25 mouse cellular contexts compared by ENCODE assay signal in the genomic region with DNA sequence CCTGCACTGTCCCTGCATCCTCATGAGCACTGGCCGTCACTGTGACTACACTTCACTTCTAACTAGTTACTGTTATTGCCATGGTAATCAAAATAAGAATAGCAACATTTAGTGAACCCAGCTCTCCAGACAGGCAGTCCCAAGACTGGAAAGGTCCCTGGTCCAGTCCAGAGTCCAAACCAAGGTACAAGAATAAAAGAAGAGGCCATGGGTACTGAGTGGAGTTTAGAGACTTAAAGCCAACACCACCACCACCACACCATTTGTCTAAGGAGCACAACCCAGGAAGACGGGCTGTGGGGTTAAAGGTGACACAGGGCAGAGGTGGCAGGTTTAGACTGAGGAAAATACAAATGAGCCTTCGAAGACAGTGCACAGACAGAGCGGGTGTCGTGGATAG. TPM values are rescaled to one million over a fixed set of nuclear protein-coding genes. Genes with fewer than 3 reads are reported as not detected.
DNase-seq lines count a peak whose midpoint lies in the region; ATAC-seq lines count a peak whose summit lies in the region.
"Had no signal": no experiment of that assay in that cellular context is flagged by ENCODE, and none has a peak within 500 bp of the region (broad histone marks: within the 10 kb centered on the region; RNA-seq: fewer than 3 reads in every experiment).

No protein-coding gene starts in this region.

- DNase-seq in kidney, adult 11 months = peak; percentile 57
- peak; percentile 53 to 63 for DNase-seq in kidney, adult 8-10 months
- DNase-seq in kidney, postnatal 25 days = peak; percentile 20 to 65
- peak; percentile 59 to 61 for DNase-seq in kidney, postnatal 36 days
- DNase-seq in MN1 (ENCODE audit: low spot score) = no peak
- DNase-seq: adrenal gland, adult 8-10 months; adrenal gland, postnatal 25 days; cerebellum, adult 11-12 months; cerebellum, adult 8-10 months; cerebellum, postnatal 10 days; cerebellum, postnatal 36 days; embryo, embryonic 11 days; heart, adult 11 months had no signal

- H3K4me3 ChIP-seq in kidney, embryonic 16.5 days (ENCODE audit: low read length) = no peak overlapping the region
- H3K4me3 ChIP-seq in kidney, embryonic 15.5 days (replicated peaks) = no peak overlapping the region
- H3K4me3 ChIP-seq: embryonic facial prominence, embryonic 10.5 days; embryonic facial prominence, embryonic 13.5 days; erythroblast, embryonic 14.5 days; forebrain, embryonic 12.5 days; forebrain, embryonic 15.5 days; hindbrain, embryonic 13.5 days had no signal

- peaks cover 43% of the 10 kb centered on the region for H3K36me3 ChIP-seq in kidney, embryonic 16.5 days (ENCODE audit: insufficient read depth, low read length)
- H3K36me3 ChIP-seq in kidney, embryonic 15.5 days = peaks cover 74% of the 10 kb centered on the region

- H3K27me3 ChIP-seq in kidney, embryonic 16.5 days (ENCODE audit: insufficient read depth, low read length) = no peaks in the 10 kb centered on the region
- H3K27me3 ChIP-seq in kidney, embryonic 15.5 days = no peaks in the 10 kb centered on the region
- H3K27me3 ChIP-seq: embryonic facial prominence, embryonic 13.5 days; forebrain, embryonic 12.5 days; forebrain, embryonic 15.5 days; hindbrain, embryonic 13.5 days had no signal

- no peak overlapping the region for H3K4me2 ChIP-seq in kidney, embryonic 16.5 days (replicated peaks; ENCODE audit: low read depth, low read length)
- no peak overlapping the region for H3K4me2 ChIP-seq in kidney, embryonic 15.5 days
- H3K4me2 ChIP-seq: embryonic facial prominence, embryonic 13.5 days; forebrain, embryonic 12.5 days; forebrain, embryonic 15.5 days; heart, embryonic 11.5 days; hindbrain, embryonic 13.5 days had no signal

- no peaks in the 10 kb centered on the region for H3K9me3 ChIP-seq in kidney, embryonic 16.5 days (ENCODE audit: low read length)
- H3K9me3 ChIP-seq in kidney, embryonic 15.5 days (replicated peaks) = no peaks in the 10 kb centered on the region
- H3K9me3 ChIP-seq: embryonic facial prominence, embryonic 10.5 days; embryonic facial prominence, embryonic 13.5 days; forebrain, embryonic 12.5 days; forebrain, embryonic 15.5 days; hindbrain, embryonic 13.5 days had no signal

- no peak for ATAC-seq in kidney, embryonic 16.5 days (ENCODE audit: low FRiP score, low TSS enrichment)
- ATAC-seq in kidney, embryonic 15.5 days (replicated peaks; ENCODE audit: low FRiP score) = no peak
- ATAC-seq: activated CD4-positive, CD25-positive, alpha-beta regulatory T cell, adult 4 months; CD4-positive, CD25-positive, alpha-beta regulatory T cell, adult 4 months; forebrain, embryonic 15.5 days; hindbrain, embryonic 16.5 days had no signal

- no peak overlapping the region for H3K9ac ChIP-seq in kidney, embryonic 16.5 days (replicated peaks; ENCODE audit: low read length)
- no peak overlapping the region for H3K9ac ChIP-seq in kidney, embryonic 15.5 days
- H3K9ac ChIP-seq: embryonic facial prominence, embryonic 13.5 days; forebrain, embryonic 12.5 days; forebrain, embryonic 15.5 days; hindbrain, embryonic 13.5 days had no signal

- H3K27ac ChIP-seq in kidney, embryonic 16.5 days (ENCODE audit: low read length) = no peak overlapping the region
- H3K27ac ChIP-seq in kidney, embryonic 15.5 days = no peak overlapping the region
- H3K27ac ChIP-seq: embryonic facial prominence, embryonic 10.5 days; embryonic facial prominence, embryonic 13.5 days; forebrain, embryonic 12.5 days; forebrain, embryonic 15.5 days; hindbrain, embryonic 13.5 days had no signal

- peaks cover 17% of the 10 kb centered on the region for H3K4me1 ChIP-seq in kidney, embryonic 16.5 days (ENCODE audit: insufficient read depth, low read length)
- peaks cover 21% of the 10 kb centered on the region for H3K4me1 ChIP-seq in kidney, embryonic 15.5 days
- H3K4me1 ChIP-seq: embryonic facial prominence, embryonic 10.5 days; embryonic facial prominence, embryonic 13.5 days; forebrain, embryonic 12.5 days; forebrain, embryonic 15.5 days; hindbrain, embryonic 13.5 days had no signal

- WGBS in kidney, embryonic 16.5 days = 75% methylated on average over 5 of the region's 5 CpGs
- WGBS in kidney, embryonic 15.5 days = 84% methylated on average over 5 of the region's 5 CpGs

RNA-seq across cellular contexts. Expression of gene Adgrl1, which starts 24.7 kb away (rescaled TPM):
- 17.8 and 19.6 TPM in 2 replicates for polyA plus RNA-seq in kidney, embryonic 16.5 days (2015; fragmentation: Nextera tagmentation; extraction: Ambion mirVana)
- polyA plus RNA-seq in kidney, embryonic 15.5 days (2015; fragmentation: Nextera tagmentation; extraction: Ambion mirVana) = 17.8 and 18.8 TPM in 2 replicates

RNA-seq across cellular contexts. Expression of gene Gm10644, which starts 30.4 kb away (rescaled TPM):
- 0.85 and 1.0 TPM in 2 replicates for polyA plus RNA-seq in kidney, embryonic 16.5 days (2015; fragmentation: Nextera tagmentation; extraction: Ambion mirVana)
- 0.69 and 0.71 TPM in 2 replicates for polyA plus RNA-seq in kidney, embryonic 15.5 days (2015; fragmentation: Nextera tagmentation; extraction: Ambion mirVana)
- polyA plus RNA-seq: erythroblast, embryonic 14.5 days had no signal

RNA-seq across cellular contexts. Expression of gene Asf1b, which starts 30.7 kb away (rescaled TPM):
- 58.2 and 65.1 TPM in 2 replicates for polyA plus RNA-seq in kidney, embryonic 16.5 days (2015; fragmentation: Nextera tagmentation; extraction: Ambion mirVana)
- polyA plus RNA-seq in kidney, embryonic 15.5 days (2015; fragmentation: Nextera tagmentation; extraction: Ambion mirVana) = 60.7 and 62.2 TPM in 2 replicates

RNA-seq across cellular contexts. Expression of gene Prkaca, which starts 48.2 kb away (rescaled TPM):
- polyA plus RNA-seq in kidney, embryonic 16.5 days (2015; fragmentation: Nextera tagmentation; extraction: Ambion mirVana) = 105 and 143 TPM in 2 replicates
- polyA plus RNA-seq in kidney, embryonic 15.5 days (2015; fragmentation: Nextera tagmentation; extraction: Ambion mirVana) = 161 and 163 TPM in 2 replicates
